Mouse (Mus musculus) embryonic facial prominence, embryonic 13.5 days (tissue): ENCODE measurements around the gene Ube2s. TPM values are rescaled to one million over a fixed set of nuclear protein-coding genes. Genes with fewer than 3 reads are reported as not detected.

Experiments used
- ATAC-seq: fragments of 200-750 bp; cut with Nextera tagmentation; 2 replicates; pipeline ENCODE4 v1.8.0; 2017; ENCODE audit warnings: low read depth; ENCODE audit not compliant: insufficient number of reproducible peaks, insufficient read depth, low FRiP score, low TSS enrichment
- H3K27ac ChIP-seq: fragments of 300-500 bp; sonication (generic); 2 replicates; pipeline ENCODE4 v1.5.1; 2015; ENCODE audit warnings: moderate library complexity, mild to moderate bottlenecking, inconsistent platforms
- H3K27me3 ChIP-seq: fragments of 300-500 bp; sonication (generic); 2 replicates; pipeline ENCODE4 v1.6.1; 2015; ENCODE audit warnings: mild to moderate bottlenecking, inconsistent platforms
- H3K36me3 ChIP-seq: fragments of 300-500 bp; sonication (generic); 2 replicates; pipeline ENCODE4 v1.6.1; 2015; ENCODE audit warnings: mild to moderate bottlenecking, inconsistent platforms
- H3K4me1 ChIP-seq: fragments of 300-500 bp; sonication (generic); 2 replicates; pipeline ENCODE4 v1.6.1; 2015; ENCODE audit warnings: inconsistent platforms
- H3K4me2 ChIP-seq: fragments of 300-500 bp; sonication (generic); 2 replicates; pipeline ENCODE4 v1.6.1; 2015; ENCODE audit warnings: moderate library complexity, mild to moderate bottlenecking, inconsistent platforms
- H3K4me3 ChIP-seq: fragments of 300-500 bp; sonication (generic); 2 replicates; pipeline ENCODE4 v1.5.1; 2015; ENCODE audit warnings: mild to moderate bottlenecking, inconsistent platforms
- H3K9ac ChIP-seq: fragments of 300-500 bp; sonication (generic); 2 replicates; pipeline ENCODE4 v1.6.1; 2015; ENCODE audit warnings: mild to moderate bottlenecking, inconsistent platforms
- H3K9me3 ChIP-seq: fragments of 300-500 bp; sonication (generic); 2 replicates; pipeline ENCODE4 v1.6.1; 2016; ENCODE audit warnings: inconsistent platforms
- WGBS: fragments of 180-500 bp; shearing (Covaris S2); methylation state at CpG from one replicate; pipeline ENCODE4 v1.1.7; 2015; ENCODE audit warnings: mixed read lengths; 5-methylcytosine and 5-hydroxymethylcytosine counted together
- polyA plus RNA-seq: library from polyadenylated mRNA; unstranded; fragments of >200 nt; fragmentation: Nextera tagmentation; extraction: Ambion mirVana; gene quantifications from 2 replicates; pipeline ENCODE4 v1.2.1, GENCODE M21; 2015

Gene Ube2s
- polyA plus RNA-seq, 1 experiment from 2014 or later: 400 TPM

- Histone ChIP-seq H3K4me3 (no peak overlapping the region), H3K9ac (no peak overlapping the region), H3K4me1 (peaks cover 9% of the 10 kb centered on the region; the same call in 1 of the 2 replicates), H3K27ac (no peak overlapping the region), H3K4me2 (no peak overlapping the region), H3K9me3 (no peaks in the 10 kb centered on the region), H3K27me3 (no peaks in the 10 kb centered on the region), H3K36me3 (no peaks in the 10 kb centered on the region)
- 10% methylated on average over 4 of the region's 4 CpGs for WGBS
- ATAC-seq: no peak
Observed at GRCm38 (mm10) chr7:4764946-4765710, 47.3 kb downstream of the Ube2s start.

GRCm38 (mm10) chr7:4759670-4760069, 52.7 kb downstream of the Ube2s start:
- Histone ChIP-seq H3K4me2 (no peak overlapping the region), H3K27me3 (no peaks in the 10 kb centered on the region), H3K9me3 (no peaks in the 10 kb centered on the region), H3K4me1 (no peaks in the 10 kb centered on the region), H3K27ac (no peak overlapping the region), H3K4me3 (no peak overlapping the region), H3K36me3 (no peaks in the 10 kb centered on the region), H3K9ac (no peak overlapping the region)
- ATAC-seq: no peak
- 54% methylated on average over 1 of the region's 1 CpGs for WGBS

GRCm38 (mm10) chr7:4752821-4753570, 59.4 kb downstream of the Ube2s start, which contains the start of gene Cox6b2:
Gene Cox6b2 (minus strand): TSS chr7:4753094.
- H3K36me3 ChIP-seq: peaks cover 3% of the 10 kb centered on the region; the same call in 1 of the 2 replicates
- WGBS: 3% methylated on average over 24 of the region's 24 CpGs
- H3K9me3 ChIP-seq: no peaks in the 10 kb centered on the region
- no peaks in the 10 kb centered on the region for H3K27me3 ChIP-seq
- H3K27ac ChIP-seq: peak within 1 kb of the TSS; percentile 87
- H3K4me2 ChIP-seq: peak within 1 kb of the TSS; percentile 66
- peak; percentile 89 for ATAC-seq
- peak within 1 kb of the TSS; percentile 44 for H3K9ac ChIP-seq
- peak within 1 kb of the TSS; percentile 48 for H3K4me3 ChIP-seq
- H3K4me1 ChIP-seq: peaks cover 16% of the 10 kb centered on the region

GRCm38 (mm10) chr7:4751971-4752820, 60.2 kb downstream of the Ube2s start:
- peak overlapping the region; percentile 48 for H3K4me3 ChIP-seq
- 1% methylated on average over 30 of the region's 30 CpGs for WGBS
- ATAC-seq: peak; percentile 79
- peaks cover 16% of the 10 kb centered on the region for H3K4me1 ChIP-seq
- no peaks in the 10 kb centered on the region for H3K9me3 ChIP-seq
- peaks cover 4% of the 10 kb centered on the region; the same call in 1 of the 2 replicates for H3K36me3 ChIP-seq
- H3K4me2 ChIP-seq: peak overlapping the region; percentile 66
- no peaks in the 10 kb centered on the region for H3K27me3 ChIP-seq
- peak overlapping the region; percentile 87 for H3K27ac ChIP-seq
- H3K9ac ChIP-seq: peak overlapping the region; percentile 44

GRCm38 (mm10) chr7:4749169-4749568, 63.2 kb downstream of the Ube2s start:
- H3K9ac ChIP-seq: no peak overlapping the region
- H3K27ac ChIP-seq: no peak overlapping the region
- H3K4me3 ChIP-seq: no peak overlapping the region
- peaks cover 16% of the 10 kb centered on the region for H3K4me1 ChIP-seq
- no peaks in the 10 kb centered on the region for H3K27me3 ChIP-seq
- WGBS: 79% methylated on average over 2 of the region's 2 CpGs
- peaks cover 30% of the 10 kb centered on the region for H3K36me3 ChIP-seq
- H3K9me3 ChIP-seq: no peaks in the 10 kb centered on the region
- no peak for ATAC-seq
- H3K4me2 ChIP-seq: no peak overlapping the region

DNA sequence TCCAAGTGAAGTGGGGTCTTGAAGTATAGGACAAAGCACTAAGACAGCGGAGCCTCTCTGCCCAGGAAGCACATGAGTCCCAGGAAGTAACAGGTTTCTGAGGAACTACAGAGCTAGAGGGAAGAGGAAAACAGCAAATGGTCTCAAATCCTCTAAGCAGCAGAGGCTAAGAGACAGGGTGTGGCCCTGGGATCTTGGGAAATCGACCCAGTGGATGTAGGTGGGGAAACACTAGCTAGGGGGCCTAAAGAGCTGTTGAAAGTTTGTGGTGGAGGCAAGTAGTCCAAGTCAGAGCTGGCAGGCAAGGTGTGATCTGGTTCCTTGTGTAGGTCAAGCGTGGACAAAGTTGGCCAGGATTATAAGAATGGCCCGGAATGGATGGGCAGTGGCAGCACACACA, 64.1 kb downstream of the Ube2s start:
- 79% methylated on average over 4 of the region's 4 CpGs for WGBS
- Histone ChIP-seq H3K27ac (no peak overlapping the region), H3K4me1 (peaks cover 16% of the 10 kb centered on the region), H3K9ac (no peak overlapping the region), H3K36me3 (peaks cover 39% of the 10 kb centered on the region), H3K27me3 (no peaks in the 10 kb centered on the region), H3K4me3 (no peak overlapping the region), H3K4me2 (no peak overlapping the region), H3K9me3 (no peaks in the 10 kb centered on the region)
- ATAC-seq: no peak

GRCm38 (mm10) chr7:4747156-4747899, 65.1 kb downstream of the Ube2s start:
- no peak for ATAC-seq
- Histone ChIP-seq H3K27me3 (no peaks in the 10 kb centered on the region), H3K4me3 (no peak overlapping the region), H3K36me3 (peaks cover 49% of the 10 kb centered on the region), H3K4me2 (no peak overlapping the region), H3K4me1 (peaks cover 13% of the 10 kb centered on the region), H3K9ac (no peak overlapping the region), H3K27ac (no peak overlapping the region), H3K9me3 (no peaks in the 10 kb centered on the region)
- 76% methylated on average over 9 of the region's 9 CpGs for WGBS

DNA sequence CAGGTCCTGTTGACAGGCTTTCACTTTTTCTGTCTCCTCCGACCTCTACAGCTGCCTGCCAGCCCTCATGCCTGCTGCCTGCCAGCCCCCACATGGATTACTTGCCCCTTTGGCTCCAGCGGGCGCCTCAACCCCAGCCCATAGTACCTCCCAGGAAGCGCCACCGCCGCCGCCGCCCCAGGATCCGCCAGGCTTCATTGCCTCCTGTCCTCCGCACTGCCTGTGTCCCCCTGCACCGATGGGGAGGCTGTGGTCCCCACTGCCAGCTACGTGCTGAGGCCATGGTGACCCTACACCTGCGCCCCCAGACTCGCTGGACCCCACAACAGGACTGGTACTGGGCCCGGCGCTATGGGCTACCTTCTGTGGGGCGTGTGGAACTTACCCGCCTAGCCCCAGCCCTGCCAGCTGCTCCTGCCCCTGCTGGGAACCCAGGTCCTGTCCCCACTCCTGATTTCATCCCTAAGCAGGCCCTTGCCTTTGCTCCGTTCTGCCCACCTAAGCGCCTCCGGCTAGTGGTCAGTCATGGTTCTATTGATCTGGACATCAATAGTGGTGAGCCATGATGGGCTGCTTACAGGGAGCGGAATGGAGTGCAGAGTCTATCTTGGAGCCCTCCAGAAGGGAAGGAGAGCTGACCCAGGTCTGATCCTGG, 65.9 kb downstream of the Ube2s start:
- H3K4me1 ChIP-seq: peaks cover 13% of the 10 kb centered on the region
- H3K4me3 ChIP-seq: no peak overlapping the region
- ATAC-seq: no peak
- no peak overlapping the region for H3K4me2 ChIP-seq
- no peak overlapping the region for H3K27ac ChIP-seq
- peaks cover 53% of the 10 kb centered on the region for H3K36me3 ChIP-seq
- no peaks in the 10 kb centered on the region for H3K27me3 ChIP-seq
- no peak overlapping the region for H3K9ac ChIP-seq
- H3K9me3 ChIP-seq: no peaks in the 10 kb centered on the region
- 88% methylated on average over 22 of the region's 22 CpGs for WGBS

- Histone ChIP-seq H3K4me2 (no peak overlapping the region), H3K27ac (no peak overlapping the region), H3K36me3 (peaks cover 53% of the 10 kb centered on the region), H3K27me3 (no peaks in the 10 kb centered on the region), H3K9ac (no peak overlapping the region), H3K4me3 (no peak overlapping the region), H3K4me1 (peaks cover 17% of the 10 kb centered on the region), H3K9me3 (no peaks in the 10 kb centered on the region)
- ATAC-seq: no peak
- 94% methylated on average over 6 of the region's 6 CpGs for WGBS
Observed at GRCm38 (mm10) chr7:4744886-4745285, 67.5 kb downstream of the Ube2s start.
